Mouse (Mus musculus): ENCODE measurements around the gene Dgcr8. TPM values are rescaled to one million over a fixed set of nuclear protein-coding genes. Genes with fewer than 3 reads are reported as not detected.
A peak's percentile ranks its signal among the peaks of the same experiment; 100 is the strongest.
"Not testable (repeated sequence)": the region's sequence is repeated elsewhere in the genome, so short reads cannot be mapped to it uniquely, and the experiment has no call there.

The Dgcr8 gene
- 21.4 and 24.8 TPM in 2 replicates for polyA plus RNA-seq (2015; fragmentation: Nextera tagmentation; extraction: Ambion mirVana)

- H3K9ac ChIP-seq = peak within 1 kb of the TSS; percentile 98
- peaks cover 12% of the 10 kb centered on the region for H3K36me3 ChIP-seq
- no peaks in the 10 kb centered on the region for H3K9me3 ChIP-seq
- peaks cover 24% of the 10 kb centered on the region for H3K4me1 ChIP-seq (replicated peaks)
- WGBS = under 1% methylated on average over 71 of the region's 71 CpGs
- peak within 1 kb of the TSS; percentile 94 for H3K4me3 ChIP-seq (replicated peaks)
- peak; percentile 99 for ATAC-seq
- no peaks in the 10 kb centered on the region for H3K27me3 ChIP-seq (replicated peaks)
- H3K27ac ChIP-seq = peak within 1 kb of the TSS; percentile 93
- H3K4me2 ChIP-seq (replicated peaks) = peak within 1 kb of the TSS; percentile 90
Measured at GRCm38 (mm10) chr16:18289067-18289588, at the start of gene Dgcr8. Gene Dgcr8, minus strand, starts transcription at chr16:18289246.

DNA sequence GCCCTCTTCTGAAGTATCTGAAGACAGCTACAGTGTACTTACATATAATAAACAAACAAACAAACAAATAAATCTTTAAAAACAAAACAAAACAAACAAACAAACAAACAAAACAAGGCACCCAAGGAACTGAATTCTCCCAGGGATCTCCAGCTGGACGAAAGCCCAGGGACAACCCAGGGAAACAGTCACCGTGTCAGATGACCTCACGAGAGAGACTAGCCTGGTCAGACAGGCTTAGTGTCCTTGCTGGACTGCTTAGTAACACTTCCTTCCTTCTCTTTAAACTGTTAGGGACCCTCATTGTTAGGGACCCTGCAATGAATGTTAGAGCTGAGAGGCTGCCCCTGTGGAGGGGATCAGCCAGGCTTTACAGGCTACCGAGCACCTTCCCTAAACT, 48.2 kb upstream of the Dgcr8 start:
- H3K27me3 ChIP-seq (replicated peaks) = no peaks in the 10 kb centered on the region
- 89% methylated on average over 4 of the region's 4 CpGs for WGBS
- H3K36me3 ChIP-seq = no peaks in the 10 kb centered on the region
- no peaks in the 10 kb centered on the region for H3K9me3 ChIP-seq
- no peak overlapping the region for H3K27ac ChIP-seq
- H3K4me2 ChIP-seq (replicated peaks) = no peak overlapping the region
- no peak overlapping the region for H3K9ac ChIP-seq
- no peak overlapping the region for H3K4me3 ChIP-seq (replicated peaks)
- H3K4me1 ChIP-seq (replicated peaks) = no peaks in the 10 kb centered on the region
- ATAC-seq = no peak

DNA sequence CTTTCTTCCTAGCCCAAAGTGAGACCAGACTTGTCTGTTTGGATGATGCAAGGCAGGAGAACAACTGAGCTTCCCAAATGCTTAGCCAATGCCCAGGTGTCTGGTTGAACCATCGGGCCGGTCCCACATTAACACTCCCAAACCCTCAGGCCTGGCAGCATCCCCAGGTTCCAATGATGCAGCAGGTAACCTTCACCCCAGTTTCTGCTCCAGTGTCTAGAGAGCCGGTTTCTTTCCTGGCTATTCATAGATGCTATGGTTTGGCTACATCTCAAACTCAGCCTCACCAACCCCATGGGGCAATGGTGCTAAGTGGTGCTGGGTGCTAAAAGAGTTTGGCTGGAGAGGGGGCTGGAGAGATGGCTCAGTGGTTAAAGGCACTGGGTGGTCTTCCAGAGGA, 46.9 kb upstream of the Dgcr8 start:
- H3K4me2 ChIP-seq (replicated peaks) = no peak overlapping the region
- H3K4me1 ChIP-seq (replicated peaks) = no peaks in the 10 kb centered on the region
- no peak overlapping the region for H3K27ac ChIP-seq
- no peaks in the 10 kb centered on the region for H3K27me3 ChIP-seq (replicated peaks)
- no peak overlapping the region for H3K4me3 ChIP-seq (replicated peaks)
- no peak for ATAC-seq
- H3K36me3 ChIP-seq = no peaks in the 10 kb centered on the region
- WGBS = 91% methylated on average over 3 of the region's 3 CpGs
- H3K9me3 ChIP-seq = no peaks in the 10 kb centered on the region
- H3K9ac ChIP-seq = no peak overlapping the region

DNA sequence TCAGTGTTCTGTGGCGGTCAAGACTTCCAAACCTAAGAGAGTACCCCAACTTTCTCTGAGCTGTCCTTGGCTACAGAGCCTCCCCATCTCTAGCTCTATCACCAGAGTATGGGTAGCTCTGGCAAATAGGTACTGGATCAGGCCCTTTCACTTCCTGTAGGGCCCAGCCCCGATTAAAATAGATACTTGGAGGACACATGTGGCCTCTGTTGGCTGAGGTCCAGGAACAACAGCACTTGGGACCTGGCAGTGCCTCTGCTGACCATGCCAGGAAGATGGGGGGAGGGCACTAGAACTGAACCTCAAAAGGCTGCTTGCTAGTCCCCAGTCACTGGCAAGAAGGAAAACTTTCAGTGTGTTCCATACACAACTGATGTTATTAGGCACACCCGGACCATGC, 44.9 kb upstream of the Dgcr8 start:
- Histone ChIP-seq H3K27ac (no peak overlapping the region), H3K4me1 (replicated peaks) (no peaks in the 10 kb centered on the region), H3K27me3 (replicated peaks) (no peaks in the 10 kb centered on the region), H3K9me3 (no peaks in the 10 kb centered on the region), H3K9ac (no peak overlapping the region), H3K36me3 (no peaks in the 10 kb centered on the region), H3K4me3 (replicated peaks) (no peak overlapping the region), H3K4me2 (replicated peaks) (no peak overlapping the region)
- 90% methylated on average over 3 of the region's 3 CpGs for WGBS
- ATAC-seq = no peak

GRCm38 (mm10) chr16:18328524-18328923, 39.5 kb upstream of the Dgcr8 start:
- Histone ChIP-seq H3K4me1 (replicated peaks) (no peaks in the 10 kb centered on the region), H3K9ac (no peak overlapping the region), H3K4me2 (replicated peaks) (no peak overlapping the region), H3K27ac (no peak overlapping the region), H3K9me3 (no peaks in the 10 kb centered on the region), H3K36me3 (no peaks in the 10 kb centered on the region), H3K27me3 (replicated peaks) (no peaks in the 10 kb centered on the region), H3K4me3 (replicated peaks) (no peak overlapping the region)
- 92% methylated on average over 1 of the region's 1 CpGs for WGBS
- no peak for ATAC-seq

- H3K27ac ChIP-seq = no peak overlapping the region
- H3K9ac ChIP-seq = no peak overlapping the region
- 88% methylated on average over 9 of the region's 9 CpGs for WGBS
- no peaks in the 10 kb centered on the region for H3K9me3 ChIP-seq
- no peak overlapping the region for H3K4me3 ChIP-seq (replicated peaks)
- ATAC-seq = no peak
- H3K4me2 ChIP-seq (replicated peaks) = no peak overlapping the region
- no peaks in the 10 kb centered on the region for H3K36me3 ChIP-seq
- H3K4me1 ChIP-seq (replicated peaks) = no peaks in the 10 kb centered on the region
- no peaks in the 10 kb centered on the region for H3K27me3 ChIP-seq (replicated peaks)
Measured at GRCm38 (mm10) chr16:18327936-18328335, 38.9 kb upstream of the Dgcr8 start.

GRCm38 (mm10) chr16:18325741-18326140, 36.7 kb upstream of the Dgcr8 start:
- ATAC-seq = no peak
- Histone ChIP-seq H3K4me1 (replicated peaks) (no peaks in the 10 kb centered on the region), H3K4me3 (replicated peaks) (no peak overlapping the region), H3K36me3 (no peaks in the 10 kb centered on the region), H3K9me3 (no peaks in the 10 kb centered on the region), H3K27me3 (replicated peaks) (no peaks in the 10 kb centered on the region), H3K4me2 (replicated peaks) (no peak overlapping the region), H3K9ac (no peak overlapping the region), H3K27ac (no peak overlapping the region)
- WGBS = 68% methylated on average over 4 of the region's 4 CpGs

- WGBS = 89% methylated on average over 6 of the region's 6 CpGs
- ATAC-seq = no peak
- H3K27ac ChIP-seq = no peak overlapping the region
Measured at GRCm38 (mm10) chr16:18324031-18324430, 35.0 kb upstream of the Dgcr8 start.

DNA sequence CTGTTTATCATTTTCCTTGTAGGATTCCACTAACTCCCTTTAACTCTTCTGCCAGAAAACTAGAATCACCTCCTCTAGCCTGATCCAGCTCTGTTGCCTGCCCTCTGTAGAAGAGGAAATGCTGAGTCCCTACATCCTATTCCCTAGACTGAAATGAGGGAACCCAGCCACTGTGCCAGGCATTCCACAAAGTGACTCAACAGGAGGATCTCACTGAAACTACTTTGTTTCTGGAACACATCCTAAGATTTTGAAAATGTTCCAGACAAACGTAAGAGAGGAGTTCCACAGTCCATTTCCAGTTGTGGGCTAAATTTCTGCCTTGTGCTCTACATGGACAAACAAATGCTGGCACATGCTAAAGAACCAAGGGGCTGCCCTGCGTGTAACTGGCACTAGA, 34.4 kb upstream of the Dgcr8 start:
- H3K36me3 ChIP-seq = no peaks in the 10 kb centered on the region
- H3K4me3 ChIP-seq (replicated peaks) = no peak overlapping the region
- ATAC-seq = no peak
- no peak overlapping the region for H3K4me2 ChIP-seq (replicated peaks)
- H3K9me3 ChIP-seq = no peaks in the 10 kb centered on the region
- no peaks in the 10 kb centered on the region for H3K27me3 ChIP-seq (replicated peaks)
- no peaks in the 10 kb centered on the region for H3K4me1 ChIP-seq (replicated peaks)
- WGBS = 77% methylated on average over 2 of the region's 2 CpGs
- no peak overlapping the region for H3K9ac ChIP-seq
- no peak overlapping the region for H3K27ac ChIP-seq

More at GRCm38 (mm10) chr16:18324031-18324430, 35.0 kb upstream of the Dgcr8 start:
- Histone ChIP-seq H3K4me3 (replicated peaks) (no peak overlapping the region), H3K9ac (no peak overlapping the region), H3K4me2 (replicated peaks) (no peak overlapping the region), H3K4me1 (replicated peaks) (no peaks in the 10 kb centered on the region), H3K9me3 (no peaks in the 10 kb centered on the region), H3K27me3 (replicated peaks) (no peaks in the 10 kb centered on the region), H3K36me3 (no peaks in the 10 kb centered on the region)

- WGBS = 78% methylated on average over 2 of the region's 2 CpGs
- Histone ChIP-seq H3K4me2 (replicated peaks) (no peak overlapping the region), H3K36me3 (no peaks in the 10 kb centered on the region), H3K4me3 (replicated peaks) (no peak overlapping the region), H3K4me1 (replicated peaks) (no peaks in the 10 kb centered on the region), H3K9me3 (no peaks in the 10 kb centered on the region), H3K27me3 (replicated peaks) (no peaks in the 10 kb centered on the region), H3K27ac (no peak overlapping the region), H3K9ac (no peak overlapping the region)
- ATAC-seq = no peak
Measured at GRCm38 (mm10) chr16:18321443-18321842, 32.4 kb upstream of the Dgcr8 start.

DNA sequence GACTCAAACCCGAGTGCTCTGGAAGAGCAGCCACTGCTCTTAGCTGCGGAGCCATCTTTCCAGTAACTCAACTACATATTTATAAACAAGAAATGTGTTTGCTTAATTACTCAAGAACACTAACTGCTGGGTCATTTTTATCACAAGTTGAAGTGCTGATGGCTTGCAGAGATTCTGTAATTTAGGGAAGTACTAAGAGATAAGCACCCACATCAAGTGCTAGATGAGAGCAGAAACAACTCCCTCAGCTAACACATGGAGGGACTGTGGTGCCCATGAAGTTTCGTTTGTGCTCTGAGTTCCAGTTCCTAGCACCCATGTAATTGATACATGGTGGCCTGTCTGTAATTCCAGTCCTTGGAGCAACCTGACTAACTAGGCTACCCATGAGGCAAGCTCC, 29.9 kb upstream of the Dgcr8 start:
- ATAC-seq = no peak
- Histone ChIP-seq H3K36me3 (0 out of 2 replicates have a peak, but pooled peaks cover 2% of the 10 kb centered on the region), H3K4me2 (replicated peaks) (no peak overlapping the region), H3K4me1 (replicated peaks) (no peaks in the 10 kb centered on the region), H3K27ac (no peak overlapping the region), H3K4me3 (replicated peaks) (no peak overlapping the region), H3K27me3 (replicated peaks) (no peaks in the 10 kb centered on the region), H3K9me3 (no peaks in the 10 kb centered on the region), H3K9ac (no peak overlapping the region)
- 77% methylated on average over 3 of the region's 3 CpGs for WGBS

DNA sequence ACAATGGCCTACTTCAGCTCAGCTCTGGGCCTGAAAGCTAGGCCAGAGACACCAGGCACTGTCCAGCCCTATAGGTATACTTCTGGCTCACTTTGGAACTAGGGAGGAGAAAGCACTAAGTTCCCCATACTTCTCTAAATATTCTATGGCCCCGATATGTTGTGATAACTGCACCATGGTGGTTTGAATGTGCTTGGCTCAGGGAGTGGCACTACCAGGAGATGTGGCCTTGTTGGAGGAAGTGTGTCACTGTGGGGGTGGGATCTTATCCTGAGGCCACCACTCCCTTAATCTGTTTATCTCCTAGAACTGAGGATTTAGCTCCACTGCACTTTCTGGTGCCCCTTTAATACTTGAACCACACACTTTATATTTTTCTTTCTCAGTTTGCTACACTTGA, 19.1 kb upstream of the Dgcr8 start:
- Histone ChIP-seq H3K4me3 (replicated peaks) (no peak overlapping the region), H3K27me3 (replicated peaks) (no peaks in the 10 kb centered on the region), H3K36me3 (peaks cover 14% of the 10 kb centered on the region; the same call in 1 of the 2 replicates), H3K27ac (no peak overlapping the region), H3K4me2 (replicated peaks) (no peak overlapping the region), H3K9ac (no peak overlapping the region), H3K4me1 (replicated peaks) (no peaks in the 10 kb centered on the region), H3K9me3 (no peaks in the 10 kb centered on the region)
- WGBS = 91% methylated on average over 1 of the region's 1 CpGs
- no peak for ATAC-seq

DNA sequence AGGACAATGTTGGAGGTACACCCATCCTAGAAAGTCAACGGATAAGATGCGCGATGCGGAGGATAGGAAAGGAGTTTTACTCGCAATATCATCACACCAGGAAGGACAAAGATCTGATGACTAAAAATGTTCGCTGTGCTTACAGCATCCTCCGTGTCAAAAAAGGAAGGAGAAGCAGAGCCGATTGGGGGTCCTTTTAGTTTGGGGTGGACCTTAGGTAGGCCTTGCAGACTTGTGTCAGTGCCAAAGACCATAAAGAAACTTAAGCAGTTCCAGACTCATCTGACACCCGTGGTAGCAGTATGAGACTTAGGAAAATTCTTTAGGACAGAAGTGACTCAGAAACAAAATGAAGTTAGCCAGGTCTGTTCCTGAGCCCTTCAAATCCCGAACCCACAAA, 568 bp upstream of the Dgcr8 start:
- H3K27ac ChIP-seq = 0 out of 2 replicates have a peak overlapping the region, but pooled peaks have one; percentile 36
- H3K4me1 ChIP-seq (replicated peaks) = peaks cover 24% of the 10 kb centered on the region
- H3K4me2 ChIP-seq (replicated peaks) = peak overlapping the region; percentile 90
- H3K9me3 ChIP-seq; H3K36me3 ChIP-seq; H3K27me3 ChIP-seq (replicated peaks): not testable (repeated sequence)
- H3K4me3 ChIP-seq (replicated peaks) = peak overlapping the region; percentile 94
- ATAC-seq = peak; percentile 7
- 1% methylated on average over 10 of the region's 10 CpGs for WGBS
- H3K9ac ChIP-seq = 0 out of 2 replicates have a peak overlapping the region, but pooled peaks have one; percentile 17
